Mouse (Mus musculus) erythroblast, embryonic 14.5 days (primary cell): Measurements from ENCODE around the gene Hoxa2. TPM values are rescaled to one million over a fixed set of nuclear protein-coding genes. Genes with fewer than 3 reads are reported as not detected.

Experiments
- H3K27me3 ChIP-seq: 2 replicates; pipeline ENCODE4 v1.6.1; 2012; ENCODE audit warnings: inconsistent platforms; ENCODE audit not compliant: control insufficient read depth
- H3K36me3 ChIP-seq: 2 replicates; pipeline ENCODE4 v1.6.1; 2012; ENCODE audit warnings: mild to moderate bottlenecking, inconsistent platforms; ENCODE audit not compliant: control insufficient read depth
- H3K4me1 ChIP-seq: 2 replicates; pipeline ENCODE4 v1.6.1; 2012; ENCODE audit warnings: inconsistent platforms; ENCODE audit not compliant: control insufficient read depth
- H3K4me3 ChIP-seq: replicated peaks from 2 replicates; pipeline ENCODE3; 2012; ENCODE audit warnings: moderate library complexity, mild to moderate bottlenecking, inconsistent platforms
- H3K9me3 ChIP-seq: 2 replicates; pipeline ENCODE4 v1.6.1; 2012; ENCODE audit warnings: low read length, inconsistent platforms, mixed read lengths; ENCODE audit not compliant: control insufficient read depth
- GATA1 ChIP-seq: IDR thresholded peaks from 2 replicates; pipeline ENCODE4 v1.6.1; 2012; ENCODE audit warnings: low read length, inconsistent platforms, mixed read lengths
- TAL1 ChIP-seq: IDR thresholded peaks from 3 replicates; pipeline ENCODE4 v1.6.1; 2012; ENCODE audit warnings: low read length, inconsistent platforms, mixed read lengths
- polyA plus RNA-seq: library from polyadenylated mRNA; stranded (reverse); fragments of >175 nt; gene quantifications from 2 replicates; pipeline ENCODE4 v1.2.3, GENCODE M21; 2012

Gene Hoxa2
- polyA plus RNA-seq, 1 experiment = not detected

GRCm38 (mm10) chr6:52208868-52209684, 44.4 kb upstream of the Hoxa2 start:
- TF ChIP-seq GATA1 = no peak
- no peak for TF ChIP-seq TAL1
- Histone ChIP-seq H3K36me3 (no peaks in the 10 kb centered on the region), H3K9me3 (no peaks in the 10 kb centered on the region; the same call in 1 of the 2 replicates), H3K27me3 (peaks cover 100% of the 10 kb centered on the region), H3K4me1 (no peaks in the 10 kb centered on the region), H3K4me3 (no peak overlapping the region)

- H3K4me1 ChIP-seq = no peaks in the 10 kb centered on the region
- no peaks in the 10 kb centered on the region; the same call in 1 of the 2 replicates for H3K9me3 ChIP-seq
- H3K27me3 ChIP-seq = peaks cover 100% of the 10 kb centered on the region
- TF ChIP-seq TAL1 (no peak), GATA1 (no peak)
- H3K36me3 ChIP-seq = no peaks in the 10 kb centered on the region
- H3K4me3 ChIP-seq = no peak within 1 kb of the TSS
These were observed 43.6 kb upstream of the Hoxa2 start, which contains the start of gene Hoxa6 for GRCm38 (mm10) chr6:52208072-52208867. TSS of gene Hoxa6 (minus strand) at chr6:52208722.

GRCm38 (mm10) chr6:52207684-52207976, 43.0 kb upstream of the Hoxa2 start:
- Histone ChIP-seq H3K27me3 (peaks cover 100% of the 10 kb centered on the region), H3K36me3 (no peaks in the 10 kb centered on the region), H3K4me3 (no peak overlapping the region), H3K4me1 (no peaks in the 10 kb centered on the region), H3K9me3 (no peaks in the 10 kb centered on the region; the same call in 1 of the 2 replicates)
- no peak for TF ChIP-seq TAL1
- no peak for TF ChIP-seq GATA1

- no peaks in the 10 kb centered on the region for H3K4me1 ChIP-seq
- no peak for TF ChIP-seq TAL1
- TF ChIP-seq GATA1 = no peak
- H3K36me3 ChIP-seq = no peaks in the 10 kb centered on the region
- no peak overlapping the region for H3K4me3 ChIP-seq
- no peaks in the 10 kb centered on the region; the same call in 1 of the 2 replicates for H3K9me3 ChIP-seq
- H3K27me3 ChIP-seq = peaks cover 100% of the 10 kb centered on the region
These were observed 42.5 kb upstream of the Hoxa2 start for GRCm38 (mm10) chr6:52206882-52207683.

GRCm38 (mm10) chr6:52205638-52206621, 41.3 kb upstream of the Hoxa2 start:
- no peaks in the 10 kb centered on the region for H3K4me1 ChIP-seq
- peaks cover 100% of the 10 kb centered on the region for H3K27me3 ChIP-seq
- TF ChIP-seq TAL1 (no peak), GATA1 (no peak)
- no peaks in the 10 kb centered on the region; the same call in 1 of the 2 replicates for H3K9me3 ChIP-seq
- no peaks in the 10 kb centered on the region for H3K36me3 ChIP-seq
- H3K4me3 ChIP-seq = no peak overlapping the region

- Histone ChIP-seq H3K36me3 (no peaks in the 10 kb centered on the region), H3K4me3 (no peak overlapping the region), H3K4me1 (no peaks in the 10 kb centered on the region), H3K9me3 (no peaks in the 10 kb centered on the region; the same call in 1 of the 2 replicates), H3K27me3 (peaks cover 100% of the 10 kb centered on the region)
- TF ChIP-seq GATA1 = no peak
- no peak for TF ChIP-seq TAL1
These were observed 40.6 kb upstream of the Hoxa2 start for GRCm38 (mm10) chr6:52205221-52205620.

- Histone ChIP-seq H3K4me1 (no peaks in the 10 kb centered on the region), H3K27me3 (peaks cover 100% of the 10 kb centered on the region), H3K4me3 (no peak within 1 kb of the TSS)
These were observed 39.6 kb upstream of the Hoxa2 start, which contains the start of gene Hoxa5 for GRCm38 (mm10) chr6:52204050-52204752. TSS of gene Hoxa5 (minus strand) at chr6:52204587.

More at GRCm38 (mm10) chr6:52204050-52204752, 39.6 kb upstream of the Hoxa2 start, which contains the start of gene Hoxa5:
- Histone ChIP-seq H3K9me3 (no peaks in the 10 kb centered on the region; the same call in 1 of the 2 replicates), H3K36me3 (no peaks in the 10 kb centered on the region)
- TF ChIP-seq GATA1 (no peak), TAL1 (no peak)
